Mouse (Mus musculus): ENCODE measurements around the gene Cacna2d3.

DNA sequence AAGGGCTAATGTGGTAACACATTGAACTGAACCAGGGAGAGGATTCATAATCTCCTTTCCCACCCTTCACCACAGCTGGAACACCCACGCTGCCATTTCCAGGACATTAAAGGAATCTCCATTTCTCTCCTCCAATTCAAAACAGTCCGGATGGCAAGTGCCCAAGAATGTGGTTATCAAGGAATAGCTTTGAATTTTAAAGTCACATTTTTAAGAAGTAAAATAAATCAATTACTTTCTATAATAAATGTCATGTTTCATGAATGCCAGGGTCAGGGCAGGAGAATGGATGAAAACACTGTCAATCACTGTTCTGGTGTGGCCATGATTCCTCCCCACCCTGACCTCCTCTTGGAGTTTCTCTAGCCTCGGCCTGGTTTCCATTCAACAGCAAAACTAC lies 333.9 kb downstream of the Cacna2d3 start:
- TF ChIP-seq POLR2AphosphoS5 (IDR thresholded peaks at IDR 0.05; ENCODE audit: insufficient replicate concordance, low read depth, low read length) (no peak), CTCF (IDR thresholded peaks at IDR 0.05; ENCODE audit: low read depth, low read length) (no peak), TAL1 (conservative IDR thresholded peaks at IDR 0.05; ENCODE audit: low read depth, low read length) (no peak), GATA1 (IDR thresholded peaks at IDR 0.05; ENCODE audit: borderline replicate concordance, low read length) (no peak)

Data from G1E (cell line).